Mouse (Mus musculus) megakaryocyte, embryonic 14.5 days (primary cell): ENCODE measurements at regions not wholly inside any gene's neighbourhood (a gene's known extent, or its start where the extent isn't known, plus 50 kb on each side); places are given as distances from the start of the nearest gene placed in this dataset.
A peak's percentile ranks its signal among the peaks of the same experiment; 100 is the strongest.

ENCODE experiments used
- H3K27me3 ChIP-seq: replicated peaks from 2 replicates; pipeline ENCODE3; 2012; ENCODE audit warnings: inconsistent platforms
- H3K36me3 ChIP-seq: replicated peaks from 2 replicates; pipeline ENCODE3; 2012; ENCODE audit warnings: low read length, inconsistent platforms, mixed read lengths
- H3K4me1 ChIP-seq: 2 replicates; pipeline ENCODE4 v1.6.1; 2012; ENCODE audit warnings: inconsistent platforms
- H3K4me3 ChIP-seq: replicated peaks from 2 replicates; pipeline ENCODE3; 2012; ENCODE audit warnings: moderate library complexity, mild to moderate bottlenecking, inconsistent platforms
- H3K9me3 ChIP-seq: 2 replicates; pipeline ENCODE4 v1.6.1; 2012; ENCODE audit warnings: inconsistent platforms
- FLI1 ChIP-seq: IDR thresholded peaks from 2 replicates; pipeline ENCODE4 v1.6.1; 2012; ENCODE audit warnings: low read length, inconsistent platforms, mixed read lengths
- GATA1 ChIP-seq: IDR thresholded peaks from 3 replicates; pipeline ENCODE4 v1.6.1; 2012; ENCODE audit warnings: mixed read lengths, low read length, inconsistent platforms, borderline replicate concordance

GRCm38 (mm10) chr14:120840900-120841299 is 70.1 kb upstream of the Ipo5 start:
- peaks cover 4% of the 10 kb centered on the region for H3K27me3 ChIP-seq
- TF ChIP-seq FLI1: no peak
- no peak for TF ChIP-seq GATA1
- H3K4me3 ChIP-seq: peak overlapping the region; percentile 73
- no peaks in the 10 kb centered on the region for H3K36me3 ChIP-seq
- H3K4me1 ChIP-seq: peaks cover 10% of the 10 kb centered on the region
- H3K9me3 ChIP-seq: peaks cover 12% of the 10 kb centered on the region

- Histone ChIP-seq H3K4me1 (peaks cover 12% of the 10 kb centered on the region), H3K36me3 (no peaks in the 10 kb centered on the region), H3K9me3 (peaks cover 12% of the 10 kb centered on the region), H3K27me3 (peaks cover 6% of the 10 kb centered on the region), H3K4me3 (peak overlapping the region; percentile 73)
- no peak for TF ChIP-seq GATA1
- no peak for TF ChIP-seq FLI1
Measured at GRCm38 (mm10) chr14:120841311-120841710, 69.7 kb upstream of the Ipo5 start.

GRCm38 (mm10) chr14:120845172-120845571 is 65.9 kb upstream of the Ipo5 start:
- Histone ChIP-seq H3K4me3 (no peak overlapping the region), H3K9me3 (peaks cover 14% of the 10 kb centered on the region), H3K36me3 (no peaks in the 10 kb centered on the region), H3K27me3 (peaks cover 9% of the 10 kb centered on the region), H3K4me1 (peaks cover 19% of the 10 kb centered on the region)
- TF ChIP-seq GATA1: no peak
- TF ChIP-seq FLI1: no peak

GRCm38 (mm10) chr14:120846073-120846850 is 64.8 kb upstream of the Ipo5 start:
- Histone ChIP-seq H3K27me3 (peaks cover 7% of the 10 kb centered on the region), H3K4me3 (no peak overlapping the region), H3K36me3 (no peaks in the 10 kb centered on the region), H3K4me1 (peaks cover 17% of the 10 kb centered on the region), H3K9me3 (peaks cover 14% of the 10 kb centered on the region)
- TF ChIP-seq GATA1 (no peak), FLI1 (no peak)

GRCm38 (mm10) chr14:120847006-120847405 is 64.0 kb upstream of the Ipo5 start:
- no peak for TF ChIP-seq FLI1
- no peak for TF ChIP-seq GATA1
- Histone ChIP-seq H3K27me3 (peaks cover 7% of the 10 kb centered on the region), H3K4me1 (peaks cover 9% of the 10 kb centered on the region), H3K4me3 (no peak overlapping the region), H3K36me3 (no peaks in the 10 kb centered on the region), H3K9me3 (peaks cover 18% of the 10 kb centered on the region)

- Histone ChIP-seq H3K4me3 (no peak overlapping the region), H3K27me3 (peaks cover 7% of the 10 kb centered on the region), H3K9me3 (peaks cover 28% of the 10 kb centered on the region), H3K4me1 (peaks cover 9% of the 10 kb centered on the region; the same call in 1 of the 2 replicates), H3K36me3 (no peaks in the 10 kb centered on the region)
- no peak for TF ChIP-seq FLI1
- TF ChIP-seq GATA1: no peak
Measured at GRCm38 (mm10) chr14:120848083-120848951, 62.7 kb upstream of the Ipo5 start.

GRCm38 (mm10) chr14:120849159-120849558 is 61.9 kb upstream of the Ipo5 start:
- Histone ChIP-seq H3K4me3 (peak overlapping the region; percentile 50), H3K4me1 (peaks cover 9% of the 10 kb centered on the region; the same call in 1 of the 2 replicates), H3K27me3 (peaks cover 7% of the 10 kb centered on the region), H3K36me3 (no peaks in the 10 kb centered on the region), H3K9me3 (peaks cover 29% of the 10 kb centered on the region)
- no peak for TF ChIP-seq FLI1
- no peak for TF ChIP-seq GATA1

- Histone ChIP-seq H3K9me3 (peaks cover 54% of the 10 kb centered on the region), H3K4me1 (no peaks in the 10 kb centered on the region), H3K36me3 (no peaks in the 10 kb centered on the region), H3K4me3 (no peak overlapping the region), H3K27me3 (peaks cover 4% of the 10 kb centered on the region)
- TF ChIP-seq FLI1: no peak
- TF ChIP-seq GATA1: no peak
Measured at GRCm38 (mm10) chr14:120853643-120854042, 57.4 kb upstream of the Ipo5 start.

GRCm38 (mm10) chr14:120854559-120854958 is 56.5 kb upstream of the Ipo5 start:
- TF ChIP-seq FLI1: no peak
- no peak for TF ChIP-seq GATA1
- no peak overlapping the region for H3K4me3 ChIP-seq
- H3K4me1 ChIP-seq: no peaks in the 10 kb centered on the region
- H3K36me3 ChIP-seq: no peaks in the 10 kb centered on the region
- peaks cover 57% of the 10 kb centered on the region for H3K9me3 ChIP-seq
- no peaks in the 10 kb centered on the region for H3K27me3 ChIP-seq

GRCm38 (mm10) chr14:120855181-120855580 is 55.8 kb upstream of the Ipo5 start:
- H3K9me3 ChIP-seq: peaks cover 59% of the 10 kb centered on the region
- H3K4me3 ChIP-seq: no peak overlapping the region
- no peaks in the 10 kb centered on the region for H3K4me1 ChIP-seq
- TF ChIP-seq FLI1: no peak
- TF ChIP-seq GATA1: no peak
- no peaks in the 10 kb centered on the region for H3K27me3 ChIP-seq
- no peaks in the 10 kb centered on the region for H3K36me3 ChIP-seq
